15 mouse cellular contexts compared by ENCODE assay signal in the genomic region with DNA sequence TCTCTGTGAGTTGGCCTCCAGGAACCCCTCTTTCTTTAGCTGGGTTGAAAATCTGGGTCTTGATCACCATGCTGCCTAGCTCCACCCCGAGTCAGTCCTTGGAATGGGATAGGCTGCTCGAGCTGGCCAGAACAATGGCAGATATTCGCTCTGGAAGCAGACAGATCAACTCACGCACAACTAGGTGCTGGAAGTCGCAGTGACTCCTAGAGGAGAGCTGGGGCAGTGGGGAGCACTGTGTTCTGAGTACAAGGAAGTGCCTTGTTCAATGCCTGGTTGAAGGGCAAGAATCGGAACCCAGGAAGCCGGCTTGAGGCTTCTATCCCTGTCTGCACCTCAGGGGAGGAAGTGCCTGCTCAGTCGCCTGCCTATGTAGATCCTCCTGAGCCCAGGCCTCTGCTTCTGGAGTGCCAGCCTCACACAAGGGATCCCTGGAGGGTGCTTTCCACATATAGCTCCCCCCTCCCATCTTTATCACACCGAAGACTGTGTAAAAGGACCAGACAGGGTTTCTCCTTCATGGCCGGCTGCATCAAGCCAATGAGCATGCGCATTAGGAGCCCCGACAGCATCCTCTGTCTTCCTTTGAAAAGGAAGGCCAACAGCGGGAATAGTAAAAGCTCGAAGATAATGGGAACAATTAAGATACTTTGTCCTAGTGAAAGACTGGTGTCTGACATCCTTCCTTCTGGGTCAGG. TPM values are rescaled to one million over a fixed set of nuclear protein-coding genes. Genes with fewer than 3 reads are reported as not detected.
A peak's percentile ranks its signal among the peaks of the same experiment; 100 is the strongest.
DNase-seq lines count a peak whose midpoint lies in the region; ATAC-seq and TF ChIP-seq lines count a peak whose summit lies in the region.
"Had no signal": no experiment of that assay in that cellular context is flagged by ENCODE, and none has a peak within 500 bp of the region (broad histone marks: within the 10 kb centered on the region; RNA-seq: fewer than 3 reads in every experiment).

No protein-coding gene starts in this region.

- TF ChIP-seq CTCF in gastrocnemius, adult 2 months (IDR thresholded peaks at IDR 0.05): no peak

- H3K9me3 ChIP-seq in forebrain, embryonic 11.5 days (ENCODE audit: control insufficient read depth, low read length): no peaks in the 10 kb centered on the region
- no peaks in the 10 kb centered on the region for H3K9me3 ChIP-seq in forebrain, embryonic 16.5 days (ENCODE audit: control insufficient read depth, low read length)
- no peaks in the 10 kb centered on the region for H3K9me3 ChIP-seq in forebrain, embryonic 14.5 days (replicated peaks; ENCODE audit: control insufficient read depth, low read length)
- H3K9me3 ChIP-seq in midbrain, embryonic 13.5 days: no peaks in the 10 kb centered on the region
- H3K9me3 ChIP-seq: heart, embryonic 13.5 days; stomach, embryonic 15.5 days had no signal

- WGBS in forebrain, embryonic 11.5 days: 27% methylated on average over 14 of the region's 14 CpGs
- 21% methylated on average over 14 of the region's 14 CpGs for WGBS in forebrain, embryonic 16.5 days
- WGBS in forebrain, embryonic 14.5 days: 31% methylated on average over 14 of the region's 14 CpGs
- WGBS in midbrain, embryonic 13.5 days: 22% methylated on average over 14 of the region's 14 CpGs

- no peak overlapping the region for H3K4me3 ChIP-seq in forebrain, embryonic 11.5 days (ENCODE audit: low read depth, low read length)
- no peak overlapping the region for H3K4me3 ChIP-seq in forebrain, embryonic 16.5 days (replicated peaks; ENCODE audit: low read length)
- no peak overlapping the region for H3K4me3 ChIP-seq in forebrain, embryonic 14.5 days (ENCODE audit: low read depth, low read length)
- H3K4me3 ChIP-seq in midbrain, embryonic 13.5 days (replicated peaks): 0 out of 2 replicates have a peak overlapping the region, but pooled peaks have one; percentile 5
- no peak overlapping the region for H3K4me3 ChIP-seq in gastrocnemius, adult 2 months
- H3K4me3 ChIP-seq: heart, embryonic 13.5 days; stomach, embryonic 15.5 days had no signal

- ATAC-seq in forebrain, embryonic 11.5 days (replicated peaks; ENCODE audit: low FRiP score): no peak
- no peak for ATAC-seq in forebrain, embryonic 16.5 days
- no peak for ATAC-seq in forebrain, embryonic 14.5 days
- ATAC-seq in midbrain, embryonic 13.5 days: no peak

- H3K9ac ChIP-seq in forebrain, embryonic 11.5 days (ENCODE audit: low read length): no peak overlapping the region; the same call in 1 of the 2 replicates
- H3K9ac ChIP-seq in forebrain, embryonic 16.5 days (replicated peaks; ENCODE audit: low read depth, low read length): no peak overlapping the region
- no peak overlapping the region for H3K9ac ChIP-seq in forebrain, embryonic 14.5 days (ENCODE audit: low read length)
- peak overlapping the region; percentile 46; the same call in 1 of the 2 replicates for H3K9ac ChIP-seq in midbrain, embryonic 13.5 days (replicated peaks)
- H3K9ac ChIP-seq: heart, embryonic 13.5 days; stomach, embryonic 15.5 days had no signal

- no peaks in the 10 kb centered on the region for H3K4me1 ChIP-seq in forebrain, embryonic 11.5 days (replicated peaks; ENCODE audit: control insufficient read depth, insufficient read depth, low read length)
- H3K4me1 ChIP-seq in forebrain, embryonic 16.5 days (replicated peaks; ENCODE audit: control insufficient read depth, insufficient read depth, low read length): no peaks in the 10 kb centered on the region
- no peaks in the 10 kb centered on the region for H3K4me1 ChIP-seq in forebrain, embryonic 14.5 days (ENCODE audit: control insufficient read depth, insufficient read depth, low read length)
- H3K4me1 ChIP-seq in midbrain, embryonic 13.5 days (replicated peaks): peaks cover 7% of the 10 kb centered on the region; the same call in 1 of the 2 replicates
- H3K4me1 ChIP-seq: stomach, embryonic 15.5 days had no signal

- no peak for DNase-seq in forebrain, embryonic 11.5 days (ENCODE audit: low spot score)
- DNase-seq in forebrain, embryonic 14.5 days (ENCODE audit: low spot score): no peak
- peak; percentile 64 for DNase-seq in retina, postnatal 1 day
- DNase-seq in lung, postnatal 10 days: no peak
- DNase-seq in thymus, postnatal 0 days (ENCODE audit: low spot score): no peak
- no peak for DNase-seq in gastrocnemius, adult 2 months
- DNase-seq: cerebellum, postnatal 14 days; gastrocnemius, postnatal 10 days; kidney, postnatal 36 days; right cerebral cortex, postnatal 25 days had no signal

- no peaks in the 10 kb centered on the region for H3K36me3 ChIP-seq in forebrain, embryonic 11.5 days (ENCODE audit: control insufficient read depth, insufficient read depth, low read length)
- H3K36me3 ChIP-seq in forebrain, embryonic 16.5 days (ENCODE audit: control insufficient read depth, insufficient read depth): no peaks in the 10 kb centered on the region
- H3K36me3 ChIP-seq in forebrain, embryonic 14.5 days (ENCODE audit: control insufficient read depth, insufficient read depth, low read length): no peaks in the 10 kb centered on the region
- H3K36me3 ChIP-seq in midbrain, embryonic 13.5 days: no peaks in the 10 kb centered on the region
- H3K36me3 ChIP-seq: heart, embryonic 13.5 days; stomach, embryonic 15.5 days had no signal

- H3K4me2 ChIP-seq in forebrain, embryonic 11.5 days (ENCODE audit: low read depth, low read length, severe bottlenecking): peak overlapping the region; percentile 5; the same call in 1 of the 2 replicates
- no peak overlapping the region for H3K4me2 ChIP-seq in forebrain, embryonic 16.5 days (ENCODE audit: low read length)
- peak overlapping the region; percentile 20; the same call in 1 of the 2 replicates for H3K4me2 ChIP-seq in forebrain, embryonic 14.5 days (ENCODE audit: low read length)
- H3K4me2 ChIP-seq in midbrain, embryonic 13.5 days (replicated peaks): peak overlapping the region; percentile 36
- H3K4me2 ChIP-seq: heart, embryonic 13.5 days; stomach, embryonic 15.5 days had no signal

- H3K27ac ChIP-seq in forebrain, embryonic 11.5 days (ENCODE audit: low read depth, low read length): no peak overlapping the region
- H3K27ac ChIP-seq in forebrain, embryonic 16.5 days (ENCODE audit: low read length): no peak overlapping the region
- H3K27ac ChIP-seq in forebrain, embryonic 14.5 days (ENCODE audit: low read depth, low read length): no peak overlapping the region
- no peak overlapping the region for H3K27ac ChIP-seq in midbrain, embryonic 13.5 days
- H3K27ac ChIP-seq in gastrocnemius, adult 2 months: no peak overlapping the region
- H3K27ac ChIP-seq: heart, embryonic 13.5 days; stomach, embryonic 15.5 days had no signal

- intact Hi-C loops in gastrocnemius, adult 2 months (cut with DNase I): no loop called here

- no peaks in the 10 kb centered on the region for H3K27me3 ChIP-seq in forebrain, embryonic 11.5 days (ENCODE audit: control insufficient read depth, insufficient read depth, low read length)
- H3K27me3 ChIP-seq in forebrain, embryonic 16.5 days (replicated peaks; ENCODE audit: control insufficient read depth, insufficient read depth, low read length): no peaks in the 10 kb centered on the region
- H3K27me3 ChIP-seq in forebrain, embryonic 14.5 days (replicated peaks; ENCODE audit: control insufficient read depth, insufficient read depth, low read length): no peaks in the 10 kb centered on the region
- H3K27me3 ChIP-seq in midbrain, embryonic 13.5 days: no peaks in the 10 kb centered on the region; the same call in 1 of the 2 replicates
- H3K27me3 ChIP-seq: stomach, embryonic 15.5 days had no signal

RNA-seq across cellular contexts. Expression of gene Galnt9, which starts 25.9 kb away (rescaled TPM):
- 1.6 and 2.1 TPM in 2 replicates for polyA plus RNA-seq in forebrain, embryonic 11.5 days (2014; fragmentation: Nextera tagmentation; extraction: Ambion mirVana)
- polyA plus RNA-seq in forebrain, embryonic 16.5 days (2015; fragmentation: Nextera tagmentation; extraction: Ambion mirVana): 13.9 and 15.5 TPM in 2 replicates
- polyA plus RNA-seq in forebrain, embryonic 14.5 days (2014; fragmentation: Nextera tagmentation; extraction: Ambion mirVana): 12.1 and 13.3 TPM in 2 replicates
- polyA plus RNA-seq in midbrain, embryonic 13.5 days (2015; fragmentation: Nextera tagmentation; extraction: Ambion mirVana): 13.7 and 14.1 TPM in 2 replicates
- polyA plus RNA-seq in thymus, postnatal 0 days (2015; fragmentation: Nextera tagmentation; extraction: Ambion mirVana): 0.46 and 0.53 TPM in 2 replicates
- not detected for total RNA-seq in gastrocnemius, adult 2 months (2021)
- total RNA-seq: liver, adult 2 months had no signal
- polyA plus RNA-seq: heart, embryonic 13.5 days had no signal
